Mouse (Mus musculus) heart, embryonic 11.5 days (tissue): Measurements from ENCODE around the gene Rock2. TPM values are rescaled to one million over a fixed set of nuclear protein-coding genes. Genes with fewer than 3 reads are reported as not detected.
A peak's percentile ranks its signal among the peaks of the same experiment; 100 is the strongest.

Experiments used
- ATAC-seq: fragments of 200-750 bp; cut with Nextera tagmentation; replicated peaks from 2 replicates; pipeline ENCODE4 v1.8.0; 2017; ENCODE audit warnings: moderate library complexity; ENCODE audit not compliant: insufficient number of reproducible peaks, low FRiP score, low TSS enrichment
- H3K27ac ChIP-seq: fragments of 300-500 bp; sonication (generic); 2 replicates; pipeline ENCODE4 v1.5.1; 2014; ENCODE audit warnings: mild to moderate bottlenecking, low read depth, low read length
- H3K27me3 ChIP-seq: fragments of 300-500 bp; sonication (generic); 2 replicates; pipeline ENCODE4 v1.6.1; 2014; ENCODE audit warnings: mild to moderate bottlenecking, low read length, mixed read lengths; ENCODE audit not compliant: control insufficient read depth, insufficient read depth
- H3K36me3 ChIP-seq: fragments of 300-500 bp; sonication (generic); 2 replicates; pipeline ENCODE4 v1.6.1; 2014; ENCODE audit warnings: mild to moderate bottlenecking, low read length, moderate library complexity, mixed read lengths; ENCODE audit not compliant: control insufficient read depth, insufficient read depth
- H3K4me1 ChIP-seq: fragments of 300-500 bp; sonication (generic); 2 replicates; pipeline ENCODE4 v1.6.1; 2014; ENCODE audit warnings: low read length; ENCODE audit not compliant: control insufficient read depth, insufficient read depth
- H3K4me2 ChIP-seq: fragments of 300-500 bp; sonication (generic); 2 replicates; pipeline ENCODE4 v1.6.1; 2014; ENCODE audit warnings: mild to moderate bottlenecking, moderate library complexity
- H3K4me3 ChIP-seq: fragments of 300-500 bp; sonication (generic); 2 replicates; pipeline ENCODE4 v1.5.1; 2014; ENCODE audit warnings: low read depth, low read length
- H3K9ac ChIP-seq: fragments of 300-500 bp; sonication (generic); 2 replicates; pipeline ENCODE4 v1.6.1; 2014; ENCODE audit warnings: mild to moderate bottlenecking, low read depth, low read length, moderate library complexity
- H3K9me3 ChIP-seq: fragments of 300-500 bp; sonication (generic); replicated peaks from 2 replicates; pipeline ENCODE4 v1.6.1; 2016; ENCODE audit warnings: low read length; ENCODE audit not compliant: control insufficient read depth
- WGBS: fragments of 180-500 bp; shearing (Covaris S2); extraction: QIAGEN DNeasy Blood & Tissue Kit; methylation state at CpG from one replicate; pipeline ENCODE4 v1.1.7; 2014; ENCODE audit not compliant: insufficient replicate concordance; 5-methylcytosine and 5-hydroxymethylcytosine counted together
- polyA plus RNA-seq: library from polyadenylated mRNA; unstranded; fragments of >200 nt; fragmentation: Nextera tagmentation; extraction: Ambion mirVana; gene quantifications from 2 replicates; pipeline ENCODE4 v1.2.1, GENCODE M21; 2014

The Rock2 gene
- polyA plus RNA-seq = 19.8 and 22.2 TPM in 2 replicates

DNA sequence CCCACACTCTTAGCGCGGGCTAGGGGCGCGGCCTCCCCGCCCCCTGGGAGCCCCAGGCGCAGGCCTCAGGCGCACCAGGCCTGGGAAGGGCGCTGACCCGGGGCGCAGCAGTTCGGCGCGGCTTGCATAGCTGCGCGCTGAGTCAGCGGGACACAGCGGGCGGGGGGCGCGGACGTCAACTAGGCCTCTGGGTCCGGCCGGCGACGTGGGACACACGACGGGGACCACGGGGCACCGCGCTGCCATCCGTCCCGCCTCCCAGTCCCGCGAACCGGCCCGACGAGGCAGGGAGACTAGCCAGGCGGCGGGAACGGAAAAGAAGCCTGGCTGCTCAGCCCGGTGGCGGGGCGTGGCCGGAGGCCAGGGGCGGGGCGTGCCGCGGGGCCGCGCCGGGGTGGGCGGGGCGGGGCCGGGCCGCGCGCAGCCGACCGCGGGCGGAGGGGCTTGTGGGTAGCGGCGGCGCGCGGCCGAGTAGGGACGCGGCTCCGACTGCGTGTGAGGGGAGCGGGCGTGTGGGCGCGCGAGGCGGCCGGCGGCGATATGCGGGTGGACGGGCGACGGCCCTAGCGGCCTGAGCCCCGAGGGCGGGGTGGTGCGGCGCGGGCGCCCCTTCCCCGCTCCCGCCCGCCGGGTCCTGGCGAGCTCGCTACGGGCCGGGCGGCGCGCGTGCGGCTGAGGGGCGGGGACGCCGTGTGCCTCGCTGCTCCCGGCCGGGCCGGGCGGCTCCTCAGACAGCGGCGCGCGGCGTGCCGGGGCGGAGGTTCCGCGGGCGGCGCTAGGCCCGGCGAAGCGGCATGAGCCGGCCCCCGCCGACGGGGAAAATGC is at the start of gene Rock2:
Gene Rock2 (plus strand): TSS at position 500 of the 825 bp plus-strand sequence.
- peak; percentile 90 for ATAC-seq
- Histone ChIP-seq H3K9me3 (no peaks in the 10 kb centered on the region), H3K4me2 (peak within 1 kb of the TSS; percentile 85), H3K27ac (peak within 1 kb of the TSS; percentile 99), H3K36me3 (no peaks in the 10 kb centered on the region), H3K4me1 (peaks cover 19% of the 10 kb centered on the region), H3K9ac (peak within 1 kb of the TSS; percentile 97), H3K27me3 (no peaks in the 10 kb centered on the region), H3K4me3 (peak within 1 kb of the TSS; percentile 98)
- WGBS = under 1% methylated on average over 87 of the region's 130 CpGs

DNA sequence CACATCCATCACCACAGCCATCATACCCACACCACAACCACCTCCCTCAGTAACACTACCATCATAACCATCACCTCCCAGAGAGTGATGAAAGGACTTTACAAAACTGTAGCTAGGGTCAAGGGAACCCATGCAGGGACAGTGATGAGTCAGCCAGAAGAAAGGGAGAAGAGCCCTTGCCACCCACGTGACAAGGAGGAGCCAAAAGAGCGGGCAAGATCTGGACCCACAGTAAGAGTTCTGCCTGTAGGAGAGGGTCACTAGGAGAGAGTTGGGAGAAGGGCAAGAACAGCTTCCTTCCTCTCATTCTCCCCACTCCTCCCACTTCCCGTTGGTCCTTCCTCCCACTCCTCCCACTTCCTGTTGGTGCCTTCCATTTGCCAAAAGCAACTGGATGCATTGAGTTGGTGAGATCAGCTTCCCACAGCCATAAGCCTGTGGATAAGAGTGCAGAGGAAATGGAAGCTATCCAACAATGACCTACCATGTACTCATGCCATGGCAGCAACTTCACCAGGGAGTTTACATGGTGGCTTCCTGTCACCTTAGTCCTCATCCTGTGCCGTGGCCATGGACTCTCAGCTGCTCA is 47.4 kb upstream of the Rock2 start:
- H3K27me3 ChIP-seq = no peaks in the 10 kb centered on the region
- H3K4me2 ChIP-seq = no peak overlapping the region
- H3K9me3 ChIP-seq = no peaks in the 10 kb centered on the region
- no peak overlapping the region for H3K27ac ChIP-seq
- 59% methylated on average over 4 of the region's 4 CpGs for WGBS
- H3K4me1 ChIP-seq = peaks cover 21% of the 10 kb centered on the region
- ATAC-seq = no peak
- no peaks in the 10 kb centered on the region for H3K36me3 ChIP-seq
- H3K4me3 ChIP-seq = no peak overlapping the region
- H3K9ac ChIP-seq = no peak overlapping the region

DNA sequence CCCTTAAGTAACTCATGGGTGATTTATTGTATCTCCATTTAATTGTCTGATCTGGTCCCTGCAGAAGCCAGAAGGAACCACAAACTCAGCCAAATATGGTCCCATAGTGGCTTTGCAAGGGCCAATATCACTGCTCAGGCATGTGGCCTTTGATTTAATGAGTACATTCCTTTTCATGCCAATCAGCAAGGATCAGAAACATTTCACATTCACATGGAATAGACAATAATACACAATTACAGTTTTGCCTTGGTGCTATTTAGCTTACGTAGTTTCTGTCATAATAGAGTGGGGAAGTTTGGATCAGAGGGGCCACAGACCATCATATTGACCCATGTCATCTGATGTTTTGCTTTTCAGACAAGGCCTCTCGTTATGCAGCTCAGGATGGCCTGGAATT is 46.2 kb upstream of the Rock2 start:
- Histone ChIP-seq H3K27me3 (no peaks in the 10 kb centered on the region), H3K27ac (no peak overlapping the region), H3K4me1 (peaks cover 21% of the 10 kb centered on the region), H3K4me3 (no peak overlapping the region), H3K9me3 (no peaks in the 10 kb centered on the region), H3K36me3 (no peaks in the 10 kb centered on the region), H3K9ac (no peak overlapping the region), H3K4me2 (no peak overlapping the region)
- ATAC-seq = no peak
- WGBS = 72% methylated on average over 2 of the region's 2 CpGs

DNA sequence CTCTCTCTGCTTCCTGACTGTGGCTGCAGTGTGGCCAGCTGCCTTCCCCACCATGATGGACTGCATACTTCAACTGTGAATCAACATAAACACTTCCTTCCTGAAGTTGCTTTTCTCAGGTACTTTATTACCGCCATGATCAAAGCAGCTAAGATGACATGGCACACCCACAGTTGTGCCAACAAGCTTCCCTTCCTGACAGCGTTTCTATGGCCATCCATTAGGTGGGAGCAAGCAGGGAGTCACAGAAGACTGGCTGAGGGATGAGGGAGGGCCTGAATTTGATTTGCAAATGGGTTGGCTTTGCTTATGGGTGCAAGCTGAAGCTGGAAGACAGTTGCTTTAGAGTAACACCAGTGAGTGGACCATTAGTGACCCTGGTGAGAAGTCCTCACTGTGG is 44.9 kb upstream of the Rock2 start:
- 60% methylated on average over 2 of the region's 2 CpGs for WGBS
- Histone ChIP-seq H3K36me3 (no peaks in the 10 kb centered on the region), H3K4me2 (no peak overlapping the region), H3K9ac (no peak overlapping the region), H3K27me3 (no peaks in the 10 kb centered on the region), H3K27ac (no peak overlapping the region), H3K4me1 (peaks cover 17% of the 10 kb centered on the region), H3K9me3 (no peaks in the 10 kb centered on the region), H3K4me3 (no peak overlapping the region)
- no peak for ATAC-seq

DNA sequence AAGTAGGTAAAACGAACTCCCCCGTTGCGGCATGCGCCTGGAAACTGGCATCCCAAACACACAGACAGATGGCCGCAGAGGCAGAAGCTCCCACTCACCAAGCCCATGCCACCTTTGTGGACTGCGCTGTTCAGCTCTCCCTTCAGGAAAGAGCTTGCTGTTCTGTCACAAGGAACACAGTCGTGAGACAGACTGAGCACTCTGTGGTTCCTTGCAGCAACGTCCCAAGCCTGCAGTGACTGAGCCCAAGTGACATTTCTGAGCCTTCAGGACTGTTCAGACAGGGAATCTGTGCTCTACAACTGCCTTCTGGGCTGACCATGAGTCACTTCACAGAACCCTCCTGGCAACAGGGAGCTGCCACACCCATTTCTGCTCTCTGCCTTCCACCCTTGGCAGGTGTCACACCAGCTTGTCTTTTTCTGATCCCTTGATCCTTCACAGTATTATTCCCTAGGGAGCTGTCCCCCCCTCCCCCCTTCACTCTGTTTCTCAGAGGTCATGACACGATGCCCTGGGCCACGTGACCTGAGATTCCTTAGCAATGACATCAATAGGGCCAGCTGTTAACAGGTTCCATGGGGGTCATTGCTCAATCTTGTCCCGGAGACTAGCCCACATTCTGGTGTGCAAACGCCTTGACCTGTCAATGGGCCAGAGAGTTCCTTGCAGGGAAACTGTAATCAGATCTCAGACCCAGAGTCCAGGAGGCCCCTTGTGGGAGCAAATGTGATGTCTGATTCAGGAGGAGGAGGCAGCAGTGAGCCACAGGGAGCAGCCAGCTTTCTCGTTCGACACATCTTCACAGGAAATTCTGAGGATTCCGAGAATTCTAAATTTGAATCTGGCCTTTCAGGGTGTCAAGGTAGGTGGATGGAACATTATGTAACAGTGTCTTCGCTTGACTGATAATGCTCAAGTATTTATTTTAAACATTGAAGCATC is 44.0 kb upstream of the Rock2 start:
- ATAC-seq = peak; percentile 28; the same call in 1 of the 2 replicates
- no peak overlapping the region for H3K9ac ChIP-seq
- 38% methylated on average over 16 of the region's 16 CpGs for WGBS
- H3K36me3 ChIP-seq = no peaks in the 10 kb centered on the region
- H3K27me3 ChIP-seq = no peaks in the 10 kb centered on the region
- peak overlapping the region; percentile 12; the same call in 1 of the 2 replicates for H3K4me2 ChIP-seq
- H3K4me3 ChIP-seq = no peak overlapping the region
- peaks cover 11% of the 10 kb centered on the region for H3K4me1 ChIP-seq
- no peak overlapping the region for H3K27ac ChIP-seq
- H3K9me3 ChIP-seq = no peaks in the 10 kb centered on the region

DNA sequence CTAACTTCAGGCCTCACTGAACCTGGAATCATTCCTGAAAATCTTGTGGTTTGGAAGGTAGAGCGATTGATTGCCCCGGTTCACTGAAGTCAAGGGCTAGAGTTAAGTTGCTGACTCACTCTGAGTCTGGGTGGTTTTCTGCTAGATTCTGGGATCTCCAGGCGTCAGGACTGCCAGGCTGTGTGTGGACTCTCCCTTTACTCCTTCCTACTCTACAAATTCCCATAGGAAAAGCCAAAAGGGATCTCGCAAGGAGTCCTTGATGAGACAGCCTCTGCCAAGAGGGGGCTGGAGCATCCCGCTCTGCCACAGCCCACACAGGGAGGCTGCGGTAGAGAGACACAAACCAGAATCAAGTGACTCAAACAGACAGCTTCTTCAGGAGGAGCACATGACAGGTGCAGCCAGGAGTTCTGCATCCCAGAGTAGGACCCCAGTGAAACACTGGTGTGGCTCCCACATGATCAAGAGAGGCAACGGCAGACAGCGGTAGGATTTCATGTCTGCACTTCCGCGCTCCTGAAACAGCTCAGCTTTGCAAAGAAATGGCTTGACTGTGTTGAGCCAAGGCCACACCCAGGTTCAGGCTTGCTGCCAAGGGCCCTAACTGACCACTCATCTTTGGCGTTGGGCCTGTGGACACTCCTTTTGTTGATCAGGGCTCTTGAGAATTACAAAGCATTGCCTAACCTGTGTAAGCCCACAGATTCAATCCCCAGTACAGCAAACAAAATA is 41.1 kb upstream of the Rock2 start:
- Histone ChIP-seq H3K9me3 (no peaks in the 10 kb centered on the region), H3K4me2 (no peak overlapping the region), H3K9ac (no peak overlapping the region), H3K27ac (no peak overlapping the region), H3K36me3 (no peaks in the 10 kb centered on the region), H3K27me3 (no peaks in the 10 kb centered on the region), H3K4me3 (no peak overlapping the region), H3K4me1 (peaks cover 9% of the 10 kb centered on the region)
- ATAC-seq = no peak
- WGBS = 71% methylated on average over 11 of the region's 11 CpGs

DNA sequence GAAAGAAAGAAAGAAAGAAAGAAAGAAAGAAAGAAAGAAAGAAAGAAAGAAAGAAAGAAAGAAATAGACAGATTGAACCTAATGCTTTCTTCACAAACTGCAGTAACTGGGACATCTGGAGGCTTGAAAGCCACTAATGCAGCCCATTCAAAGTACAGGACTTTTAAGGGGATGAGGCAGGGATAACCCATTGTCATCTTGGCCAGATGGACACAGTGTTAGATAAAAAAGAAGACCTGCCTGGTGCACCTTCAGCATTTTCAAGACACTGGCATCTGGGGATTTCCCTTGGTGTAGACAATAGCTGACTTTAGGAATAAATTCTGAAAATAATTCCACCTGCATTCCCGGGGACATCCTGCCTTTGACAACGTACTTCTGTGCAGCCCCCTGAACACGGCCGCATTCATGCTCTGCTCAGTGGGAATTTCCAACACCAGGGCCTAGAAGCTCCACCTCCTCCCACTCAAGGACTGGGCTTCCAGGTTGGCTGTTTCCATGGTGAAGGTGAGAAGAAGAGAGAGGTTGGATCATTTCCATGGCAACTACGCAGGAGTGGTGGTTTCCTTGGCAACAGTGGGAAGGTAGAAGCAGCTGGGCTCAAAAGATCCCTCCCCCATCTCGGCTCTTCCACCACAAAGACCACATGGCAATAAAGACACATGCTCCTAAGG is 38.9 kb upstream of the Rock2 start:
- WGBS = 58% methylated on average over 6 of the region's 6 CpGs
- Histone ChIP-seq H3K36me3 (no peaks in the 10 kb centered on the region), H3K4me3 (no peak overlapping the region), H3K4me2 (no peak overlapping the region), H3K27me3 (no peaks in the 10 kb centered on the region), H3K9ac (no peak overlapping the region), H3K4me1 (peaks cover 6% of the 10 kb centered on the region; the same call in 1 of the 2 replicates), H3K27ac (no peak overlapping the region), H3K9me3 (no peaks in the 10 kb centered on the region)
- ATAC-seq = no peak
